Mouse (Mus musculus): ENCODE measurements at regions not wholly inside any gene's neighbourhood (a gene's known extent, or its start where the extent isn't known, plus 50 kb on each side); places are given as distances from the start of the nearest gene placed in this dataset.
"Not testable (repeated sequence)": the region's sequence is repeated elsewhere in the genome, so short reads cannot be mapped to it uniquely, and the experiment has no call there.

DNA sequence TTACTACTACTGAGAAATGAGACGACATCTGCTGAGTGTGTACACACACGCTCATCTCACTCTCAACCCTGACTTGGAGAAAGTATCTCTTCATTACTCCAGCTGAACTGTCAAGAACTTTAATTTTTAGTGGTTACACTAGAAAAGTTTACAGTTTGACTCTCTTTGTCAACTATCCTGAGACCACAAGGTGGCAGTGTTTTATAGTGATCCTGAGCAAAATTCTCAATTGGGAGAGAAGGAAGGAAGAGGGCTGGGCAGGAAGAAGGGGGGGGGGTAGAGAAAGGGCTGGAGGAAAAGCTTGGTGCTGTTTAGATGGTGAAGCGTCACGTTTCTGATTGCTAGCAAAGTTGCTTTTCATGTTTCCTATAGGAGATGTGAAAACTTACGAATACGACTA is 158.8 kb upstream of the Olfr1507 start:
- ATAC-seq (no peak), DNase-seq (ENCODE audit: low spot score) (no peak)
- H3K36me3 ChIP-seq (ENCODE audit: control insufficient read depth, insufficient read depth, low read length) = no peaks in the 10 kb centered on the region
- no peak overlapping the region for H3K9ac ChIP-seq (ENCODE audit: low read length)
- no peaks in the 10 kb centered on the region for H3K27me3 ChIP-seq (replicated peaks; ENCODE audit: control insufficient read depth, insufficient read depth, low read length)
- H3K4me2 ChIP-seq (ENCODE audit: low read length) = no peak overlapping the region
- H3K4me1 ChIP-seq (ENCODE audit: control insufficient read depth, insufficient read depth, low read length) = no peaks in the 10 kb centered on the region
- no peak overlapping the region for H3K27ac ChIP-seq (ENCODE audit: low read depth, low read length)
- WGBS = 72% methylated on average over 6 of the region's 6 CpGs
- H3K9me3 ChIP-seq (replicated peaks; ENCODE audit: control insufficient read depth, low read length) = 0 out of 2 replicates have a peak, but pooled peaks cover 1% of the 10 kb centered on the region
- H3K4me3 ChIP-seq (ENCODE audit: low read depth, low read length) = no peak overlapping the region

DNA sequence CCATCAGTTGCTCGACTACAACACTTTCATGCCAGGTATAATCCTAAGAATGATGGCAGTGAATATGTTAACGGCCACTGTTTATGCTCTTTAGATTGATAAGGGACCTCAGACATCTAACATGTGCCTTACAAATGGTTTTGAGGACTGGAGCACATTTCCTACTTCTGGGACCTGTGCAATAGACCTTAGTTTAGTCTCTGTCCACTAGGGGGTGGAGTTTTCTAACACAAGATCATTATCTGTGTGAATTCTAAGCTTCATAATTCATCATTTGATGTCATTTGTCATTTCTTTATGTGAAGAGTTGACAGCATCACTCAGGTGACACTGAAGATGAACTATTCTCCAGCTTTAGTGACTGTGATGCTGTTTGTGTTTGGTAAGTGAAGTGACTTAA is 142.6 kb upstream of the Olfr1507 start:
- Histone ChIP-seq H3K36me3 (ENCODE audit: control insufficient read depth, insufficient read depth, low read length) (no peaks in the 10 kb centered on the region), H3K27me3 (replicated peaks; ENCODE audit: control insufficient read depth, insufficient read depth, low read length) (no peaks in the 10 kb centered on the region), H3K4me1 (ENCODE audit: control insufficient read depth, insufficient read depth, low read length) (no peaks in the 10 kb centered on the region), H3K9ac (ENCODE audit: low read length) (no peak overlapping the region), H3K4me3 (ENCODE audit: low read depth, low read length) (no peak overlapping the region), H3K4me2 (ENCODE audit: low read length) (no peak overlapping the region), H3K27ac (ENCODE audit: low read depth, low read length) (no peak overlapping the region), H3K9me3 (replicated peaks; ENCODE audit: control insufficient read depth, low read length) (no peaks in the 10 kb centered on the region)
- WGBS = 71% methylated on average over 2 of the region's 2 CpGs
- DNase-seq (ENCODE audit: low spot score) (no peak), ATAC-seq (no peak)

DNA sequence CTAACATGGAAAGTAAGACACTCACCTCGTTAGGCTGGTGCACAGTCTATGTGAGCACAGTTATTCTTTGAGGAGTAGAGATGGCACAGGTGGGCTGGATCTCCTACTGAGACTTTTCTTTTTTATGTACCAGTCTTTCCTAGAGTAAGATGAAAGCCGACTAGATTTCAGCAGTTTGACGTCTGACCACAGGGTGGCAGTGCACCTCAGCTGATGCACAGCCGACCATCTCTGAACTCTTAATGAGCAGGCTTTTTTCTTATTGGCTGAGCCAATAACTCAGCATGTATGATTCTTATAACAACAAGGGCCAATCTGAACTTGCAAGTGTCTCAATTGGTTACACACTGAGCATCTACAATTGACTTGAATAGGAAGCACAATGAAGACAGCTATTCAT is 126.6 kb upstream of the Olfr1507 start:
- 33% methylated on average over 4 of the region's 4 CpGs for WGBS
- ATAC-seq (no peak), DNase-seq (ENCODE audit: low spot score) (no peak)
- H3K4me1 ChIP-seq (ENCODE audit: control insufficient read depth, insufficient read depth, low read length) = no peaks in the 10 kb centered on the region
- H3K9ac ChIP-seq (ENCODE audit: low read length) = no peak overlapping the region
- H3K9me3 ChIP-seq (replicated peaks; ENCODE audit: control insufficient read depth, low read length) = 0 out of 2 replicates have a peak, but pooled peaks cover 2% of the 10 kb centered on the region
- H3K4me2 ChIP-seq (ENCODE audit: low read length) = no peak overlapping the region
- H3K36me3 ChIP-seq (ENCODE audit: control insufficient read depth, insufficient read depth, low read length) = no peaks in the 10 kb centered on the region
- no peak overlapping the region for H3K4me3 ChIP-seq (ENCODE audit: low read depth, low read length)
- H3K27me3 ChIP-seq (replicated peaks; ENCODE audit: control insufficient read depth, insufficient read depth, low read length) = no peaks in the 10 kb centered on the region
- no peak overlapping the region for H3K27ac ChIP-seq (ENCODE audit: low read depth, low read length)

DNA sequence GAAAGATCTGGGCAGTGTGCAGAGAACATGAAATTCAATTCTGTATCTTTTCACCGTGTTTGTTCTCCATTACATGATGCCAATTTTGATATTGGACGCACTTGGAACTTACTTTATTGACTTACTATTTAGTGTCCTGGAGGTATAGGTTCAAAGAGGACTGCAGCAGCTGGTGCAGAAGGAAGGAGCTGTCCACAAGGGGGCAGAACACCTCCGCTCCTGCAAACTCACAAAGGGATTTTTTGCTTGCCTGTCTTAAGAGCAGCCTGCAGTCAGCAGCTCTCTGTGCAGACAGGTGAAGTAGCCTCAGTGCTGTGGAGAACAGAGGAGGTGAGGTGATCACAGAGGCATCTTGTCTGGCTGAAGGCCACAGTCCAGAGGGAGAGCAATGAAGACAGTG is 84.8 kb upstream of the Olfr1507 start:
- DNase-seq (ENCODE audit: low spot score) (no peak), ATAC-seq (no peak)
- H3K36me3 ChIP-seq (ENCODE audit: control insufficient read depth, insufficient read depth, low read length) = no peaks in the 10 kb centered on the region
- H3K9ac ChIP-seq (ENCODE audit: low read length) = no peak overlapping the region
- H3K27ac ChIP-seq (ENCODE audit: low read depth, low read length) = no peak overlapping the region
- H3K4me2 ChIP-seq (ENCODE audit: low read length) = no peak overlapping the region
- H3K4me3 ChIP-seq (ENCODE audit: low read depth, low read length) = no peak overlapping the region
- no peaks in the 10 kb centered on the region for H3K4me1 ChIP-seq (ENCODE audit: control insufficient read depth, insufficient read depth, low read length)
- H3K27me3 ChIP-seq (replicated peaks; ENCODE audit: control insufficient read depth, insufficient read depth, low read length) = no peaks in the 10 kb centered on the region
- 0 out of 2 replicates have a peak, but pooled peaks cover 3% of the 10 kb centered on the region for H3K9me3 ChIP-seq (replicated peaks; ENCODE audit: control insufficient read depth, low read length)
- 44% methylated on average over 3 of the region's 3 CpGs for WGBS

DNA sequence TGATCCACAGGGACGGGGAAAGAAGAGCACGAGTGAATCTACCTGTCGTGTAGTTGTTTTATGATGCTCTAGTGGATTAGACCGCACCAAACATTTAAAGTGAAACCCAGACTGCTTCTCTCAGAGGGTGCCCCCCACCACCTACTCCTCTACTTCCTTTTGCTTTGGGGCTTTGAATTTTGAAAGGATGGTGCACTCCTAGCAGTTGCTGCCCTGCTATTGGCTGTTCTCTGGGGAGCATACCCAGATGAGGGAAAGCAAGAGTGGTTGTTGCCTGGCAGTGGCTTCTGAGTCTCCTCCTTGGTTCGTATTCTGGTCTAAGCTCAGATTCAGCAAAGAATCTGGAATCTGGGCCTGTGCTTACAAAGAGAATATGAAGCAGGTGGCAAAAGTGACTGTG is 71.4 kb upstream of the Olfr1507 start:
- H3K36me3 ChIP-seq (ENCODE audit: control insufficient read depth, insufficient read depth, low read length) = no peaks in the 10 kb centered on the region
- H3K4me2 ChIP-seq (ENCODE audit: low read length) = no peak overlapping the region
- no peak overlapping the region for H3K4me3 ChIP-seq (ENCODE audit: low read depth, low read length)
- no peak overlapping the region for H3K9ac ChIP-seq (ENCODE audit: low read length)
- ATAC-seq (no peak), DNase-seq (ENCODE audit: low spot score) (no peak)
- WGBS = 83% methylated on average over 5 of the region's 5 CpGs
- no peaks in the 10 kb centered on the region for H3K4me1 ChIP-seq (ENCODE audit: control insufficient read depth, insufficient read depth, low read length)
- no peaks in the 10 kb centered on the region for H3K27me3 ChIP-seq (replicated peaks; ENCODE audit: control insufficient read depth, insufficient read depth, low read length)
- no peaks in the 10 kb centered on the region for H3K9me3 ChIP-seq (replicated peaks; ENCODE audit: control insufficient read depth, low read length)
- H3K27ac ChIP-seq (ENCODE audit: low read depth, low read length) = no peak overlapping the region

DNA sequence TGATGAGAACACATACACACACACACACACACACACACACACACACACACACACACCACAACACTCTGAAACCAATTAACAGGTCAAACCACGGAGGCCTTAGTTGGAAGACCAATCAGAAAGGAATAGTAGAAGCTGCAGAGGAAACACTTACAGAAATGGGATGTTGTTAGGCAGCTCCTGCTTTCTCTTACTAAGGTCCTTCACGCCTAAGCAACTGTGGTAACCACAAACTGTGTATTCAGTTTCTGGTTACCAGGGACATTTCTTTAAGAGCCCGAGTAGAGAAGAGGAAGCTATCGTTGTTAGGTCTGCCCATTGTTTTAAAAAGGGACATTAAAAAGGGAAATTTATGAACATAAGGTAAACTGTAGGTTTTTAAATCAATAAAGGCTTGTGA is 70.1 kb upstream of the Olfr1507 start:
- H3K4me2 ChIP-seq (ENCODE audit: low read length) = no peak overlapping the region
- DNase-seq (ENCODE audit: low spot score) (no peak), ATAC-seq (no peak)
- 71% methylated on average over 4 of the region's 4 CpGs for WGBS
- H3K36me3 ChIP-seq (ENCODE audit: control insufficient read depth, insufficient read depth, low read length) = no peaks in the 10 kb centered on the region
- no peak overlapping the region for H3K4me3 ChIP-seq (ENCODE audit: low read depth, low read length)
- H3K27me3 ChIP-seq (replicated peaks; ENCODE audit: control insufficient read depth, insufficient read depth, low read length) = no peaks in the 10 kb centered on the region
- H3K9ac ChIP-seq (ENCODE audit: low read length) = no peak overlapping the region
- H3K27ac ChIP-seq (ENCODE audit: low read depth, low read length) = no peak overlapping the region
- no peaks in the 10 kb centered on the region for H3K4me1 ChIP-seq (ENCODE audit: control insufficient read depth, insufficient read depth, low read length)
- no peaks in the 10 kb centered on the region for H3K9me3 ChIP-seq (replicated peaks; ENCODE audit: control insufficient read depth, low read length)

DNA sequence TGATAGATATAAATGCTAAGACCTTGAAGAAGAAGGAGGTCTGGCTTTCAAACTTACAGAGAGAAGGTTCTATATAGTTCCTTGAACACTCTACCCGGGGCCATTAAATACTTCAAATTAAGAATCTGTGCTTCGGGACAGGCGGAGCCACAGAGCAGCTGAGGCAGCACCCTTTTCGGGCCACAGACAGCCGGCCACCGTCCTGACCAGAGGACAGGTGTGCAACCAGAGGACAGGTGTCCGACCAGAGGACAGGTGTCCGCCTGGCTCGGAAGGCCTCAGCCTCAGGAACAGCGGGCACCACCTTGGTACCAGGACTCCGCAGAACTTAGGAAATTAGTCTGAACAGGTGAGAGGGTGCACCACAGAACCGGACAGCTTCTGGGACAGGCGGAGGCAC is 60.8 kb upstream of the Olfr1507 start:
- H3K4me1 ChIP-seq (ENCODE audit: control insufficient read depth, insufficient read depth, low read length); H3K4me3 ChIP-seq (ENCODE audit: low read depth, low read length); H3K9me3 ChIP-seq (replicated peaks; ENCODE audit: control insufficient read depth, low read length); DNase-seq (ENCODE audit: low spot score); H3K36me3 ChIP-seq (ENCODE audit: control insufficient read depth, insufficient read depth, low read length); H3K4me2 ChIP-seq (ENCODE audit: low read length); H3K27ac ChIP-seq (ENCODE audit: low read depth, low read length); H3K27me3 ChIP-seq (replicated peaks; ENCODE audit: control insufficient read depth, insufficient read depth, low read length); H3K9ac ChIP-seq (ENCODE audit: low read length); ATAC-seq: not testable (repeated sequence)
- 93% methylated on average over 13 of the region's 13 CpGs for WGBS

DNA sequence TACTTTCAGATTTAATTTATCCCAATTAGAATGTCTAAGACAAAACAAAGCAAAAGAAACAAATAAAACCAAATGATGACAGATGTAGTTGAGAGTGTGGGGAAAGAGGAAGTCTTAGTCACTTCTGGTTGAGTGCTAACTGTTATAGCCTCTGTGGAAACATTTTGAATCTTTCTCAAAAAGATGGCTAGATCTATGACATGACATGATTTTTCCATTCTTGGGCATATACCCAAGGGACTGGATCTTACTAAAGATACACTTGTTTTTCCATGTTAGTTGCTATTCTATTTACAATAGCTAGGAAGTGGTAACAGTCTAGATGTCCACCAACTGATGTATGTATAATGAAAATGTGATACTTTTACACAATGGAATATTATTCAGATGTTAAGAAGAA is 57.9 kb upstream of the Olfr1507 start:
- Histone ChIP-seq H3K9me3 (replicated peaks; ENCODE audit: control insufficient read depth, low read length) (no peaks in the 10 kb centered on the region), H3K4me3 (ENCODE audit: low read depth, low read length) (no peak overlapping the region), H3K27me3 (replicated peaks; ENCODE audit: control insufficient read depth, insufficient read depth, low read length) (no peaks in the 10 kb centered on the region), H3K4me2 (ENCODE audit: low read length) (no peak overlapping the region), H3K27ac (ENCODE audit: low read depth, low read length) (no peak overlapping the region), H3K9ac (ENCODE audit: low read length) (no peak overlapping the region), H3K36me3 (ENCODE audit: control insufficient read depth, insufficient read depth, low read length) (no peaks in the 10 kb centered on the region), H3K4me1 (ENCODE audit: control insufficient read depth, insufficient read depth, low read length) (no peaks in the 10 kb centered on the region)
- no peak for ATAC-seq
- no peak for DNase-seq (ENCODE audit: low spot score)

DNA sequence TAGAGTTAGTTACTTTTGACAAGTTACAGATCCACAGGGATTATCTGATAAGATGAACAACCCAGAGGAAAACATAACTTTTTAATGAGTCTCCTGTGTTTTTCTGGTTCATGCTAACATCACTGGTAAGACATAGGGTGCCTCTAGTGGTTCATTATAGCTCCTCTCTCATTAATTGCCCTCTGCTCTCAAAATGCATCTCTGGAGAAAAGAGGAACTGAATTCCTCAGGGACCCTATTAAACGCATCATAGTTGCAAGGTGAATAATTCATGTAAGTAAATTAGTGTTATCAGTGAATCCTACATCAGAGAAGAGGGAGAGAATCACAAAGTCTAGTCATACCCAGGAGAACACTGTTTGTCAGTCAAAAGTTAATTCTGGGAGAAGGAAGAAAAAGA is 52.4 kb upstream of the Olfr1507 start:
- Histone ChIP-seq H3K27me3 (replicated peaks; ENCODE audit: control insufficient read depth, insufficient read depth, low read length) (no peaks in the 10 kb centered on the region), H3K36me3 (ENCODE audit: control insufficient read depth, insufficient read depth, low read length) (no peaks in the 10 kb centered on the region), H3K27ac (ENCODE audit: low read depth, low read length) (no peak overlapping the region), H3K4me1 (ENCODE audit: control insufficient read depth, insufficient read depth, low read length) (no peaks in the 10 kb centered on the region), H3K9ac (ENCODE audit: low read length) (no peak overlapping the region), H3K4me3 (ENCODE audit: low read depth, low read length) (no peak overlapping the region), H3K9me3 (replicated peaks; ENCODE audit: control insufficient read depth, low read length) (no peaks in the 10 kb centered on the region), H3K4me2 (ENCODE audit: low read length) (no peak overlapping the region)
- no peak for DNase-seq (ENCODE audit: low spot score)
- ATAC-seq = no peak
- 61% methylated on average over 1 of the region's 1 CpGs for WGBS

Data from forebrain, embryonic 14.5 days (tissue).